9 mouse cellular contexts compared by ENCODE assay signal in the genomic region with DNA sequence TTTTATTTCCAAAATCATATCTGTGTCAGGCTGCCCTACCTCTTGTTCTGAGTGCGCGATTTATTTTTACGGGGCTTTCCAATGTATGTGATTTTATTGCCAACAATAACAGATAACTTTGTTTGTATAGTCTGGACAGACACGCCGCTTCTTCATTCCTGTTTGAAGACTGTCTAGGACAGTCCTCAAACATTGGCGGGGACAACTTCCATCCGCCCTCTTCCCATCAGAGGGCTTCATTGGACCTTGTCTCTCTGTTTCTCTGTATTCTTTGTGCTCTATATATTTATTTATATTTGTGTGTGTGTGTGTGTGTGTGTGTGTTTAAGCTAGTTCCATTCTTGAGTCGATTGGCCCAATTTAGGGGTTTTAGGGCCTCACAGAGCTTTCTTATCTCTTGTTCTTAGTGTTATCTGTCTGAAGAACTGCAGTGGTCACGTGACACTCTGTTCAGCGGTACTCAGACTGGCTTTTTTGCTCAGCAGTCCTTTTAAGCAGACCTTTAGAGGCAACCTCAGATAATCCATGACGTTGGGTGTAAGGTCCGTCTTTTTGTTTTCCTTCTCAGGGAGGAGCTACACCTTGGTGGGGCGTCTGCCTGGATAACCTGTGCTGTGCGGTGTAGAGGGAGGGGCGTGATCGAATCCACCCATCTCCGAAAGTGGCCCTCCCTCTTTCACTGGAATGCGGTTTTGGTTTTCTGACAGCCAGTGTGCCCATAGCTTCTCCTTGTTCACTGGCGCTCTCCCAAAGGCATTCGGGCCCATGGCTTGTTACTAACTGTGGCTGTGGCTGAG. TPM values are rescaled to one million over a fixed set of nuclear protein-coding genes. Genes with fewer than 3 reads are reported as not detected.
DNase-seq lines count a peak whose midpoint lies in the region; ATAC-seq and TF ChIP-seq lines count a peak whose summit lies in the region.
"Had no signal": no experiment of that assay in that cellular context is flagged by ENCODE, and none has a peak within 500 bp of the region (broad histone marks: within the 10 kb centered on the region; RNA-seq: fewer than 3 reads in every experiment).

No protein-coding gene starts in this region.

- peak overlapping the region; percentile 66 for H3K4me2 ChIP-seq in heart, embryonic 13.5 days
- H3K4me2 ChIP-seq in embryonic facial prominence, embryonic 15.5 days (replicated peaks) = peak overlapping the region; percentile 40
- peak overlapping the region; percentile 24; the same call in 1 of the 2 replicates for H3K4me2 ChIP-seq in midbrain, postnatal 0 days (ENCODE audit: low read depth, low read length, poor library complexity, severe bottlenecking)

- intact Hi-C loops in heart, postnatal 14 days (cut with DNase I) = no loop called here

- peaks cover 8% of the 10 kb centered on the region for H3K4me1 ChIP-seq in heart, embryonic 13.5 days
- peaks cover 5% of the 10 kb centered on the region; the same call in 1 of the 2 replicates for H3K4me1 ChIP-seq in embryonic facial prominence, embryonic 15.5 days
- peaks cover 4% of the 10 kb centered on the region for H3K4me1 ChIP-seq in liver, adult 2 months (ENCODE audit: control insufficient read depth, insufficient read depth, low read length)
- no peaks in the 10 kb centered on the region for H3K4me1 ChIP-seq in midbrain, postnatal 0 days (ENCODE audit: insufficient read depth, low read length)

- H3K27me3 ChIP-seq in heart, embryonic 13.5 days (replicated peaks) = no peaks in the 10 kb centered on the region
- no peaks in the 10 kb centered on the region for H3K27me3 ChIP-seq in embryonic facial prominence, embryonic 15.5 days
- H3K27me3 ChIP-seq in liver, adult 2 months (ENCODE audit: control insufficient read depth, insufficient read depth, low read length) = no peaks in the 10 kb centered on the region
- no peaks in the 10 kb centered on the region for H3K27me3 ChIP-seq in midbrain, postnatal 0 days (ENCODE audit: insufficient read depth, low read length)

- peak overlapping the region; percentile 40 for H3K4me3 ChIP-seq in heart, embryonic 13.5 days
- H3K4me3 ChIP-seq in embryonic facial prominence, embryonic 15.5 days (replicated peaks) = peak overlapping the region; percentile 17
- no peak overlapping the region; the same call in 1 of the 2 replicates for H3K4me3 ChIP-seq in liver, adult 2 months (ENCODE audit: insufficient read depth, low read depth, low read length)
- no peak overlapping the region for H3K4me3 ChIP-seq in midbrain, postnatal 0 days (ENCODE audit: low read depth, low read length)

- TF ChIP-seq POLR2A in liver, adult 2 months (IDR thresholded peaks at IDR 0.05; ENCODE audit: extremely low read depth, insufficient read depth, low read length) = no peak

- H3K9me3 ChIP-seq in heart, embryonic 13.5 days = no peaks in the 10 kb centered on the region
- no peaks in the 10 kb centered on the region for H3K9me3 ChIP-seq in embryonic facial prominence, embryonic 15.5 days (replicated peaks)
- H3K9me3 ChIP-seq in midbrain, postnatal 0 days (ENCODE audit: low read length) = no peaks in the 10 kb centered on the region

- no peak for DNase-seq in heart, postnatal 14 days
- DNase-seq in liver, adult 2 months (ENCODE audit: extremely low read depth, low read depth, low spot score) = peak; percentile 91
- no peak for DNase-seq in midbrain, postnatal 0 days (ENCODE audit: low spot score)
- DNase-seq in layer of hippocampus, adult 11-12 months (ENCODE audit: low spot score) = no peak
- DNase-seq in frontal cortex, postnatal 14 days (ENCODE audit: low spot score in 2 of 2) = no peak

- H3K27ac ChIP-seq in heart, embryonic 13.5 days (replicated peaks) = no peak overlapping the region
- no peak overlapping the region for H3K27ac ChIP-seq in embryonic facial prominence, embryonic 15.5 days (replicated peaks)
- no peak overlapping the region for H3K27ac ChIP-seq in liver, adult 2 months (replicated peaks; ENCODE audit: insufficient read depth, low read depth, low read length)
- H3K27ac ChIP-seq in midbrain, postnatal 0 days (ENCODE audit: low read depth, low read length) = no peak overlapping the region
- H3K27ac ChIP-seq: macrophage had no signal

- H3K36me3 ChIP-seq in heart, embryonic 13.5 days = no peaks in the 10 kb centered on the region
- H3K36me3 ChIP-seq in embryonic facial prominence, embryonic 15.5 days = no peaks in the 10 kb centered on the region
- H3K36me3 ChIP-seq in liver, adult 2 months (ENCODE audit: control insufficient read depth, insufficient read depth, low read length) = no peaks in the 10 kb centered on the region
- H3K36me3 ChIP-seq in midbrain, postnatal 0 days (ENCODE audit: insufficient read depth, low read length) = no peaks in the 10 kb centered on the region

- peak overlapping the region; percentile 55; the same call in 1 of the 2 replicates for H3K9ac ChIP-seq in heart, embryonic 13.5 days
- no peak overlapping the region for H3K9ac ChIP-seq in embryonic facial prominence, embryonic 15.5 days
- H3K9ac ChIP-seq in liver, adult 2 months (ENCODE audit: low read depth, low read length) = peak overlapping the region; percentile 31; the same call in 1 of the 2 replicates
- H3K9ac ChIP-seq in midbrain, postnatal 0 days (replicated peaks; ENCODE audit: low read length, poor library complexity, severe bottlenecking) = no peak overlapping the region

- H3K79me2 ChIP-seq in liver, adult 2 months (ENCODE audit: control insufficient read depth, insufficient read depth, low read length) = no peaks in the 10 kb centered on the region

- ATAC-seq in heart, embryonic 13.5 days (ENCODE audit: extremely low read depth, insufficient number of reproducible peaks, low FRiP score, low TSS enrichment) = no peak; the same call in 1 of the 2 replicates
- ATAC-seq in embryonic facial prominence, embryonic 15.5 days (ENCODE audit: insufficient number of reproducible peaks, low FRiP score, low TSS enrichment, low read depth) = no peak
- no peak for ATAC-seq in midbrain, postnatal 0 days (ENCODE audit: low FRiP score)
- no peak for ATAC-seq in activated CD4-positive, CD25-positive, alpha-beta regulatory T cell, adult 4 months

- 26% methylated on average over 20 of the region's 20 CpGs for WGBS in heart, embryonic 13.5 days
- WGBS in embryonic facial prominence, embryonic 15.5 days = 41% methylated on average over 20 of the region's 20 CpGs
- WGBS in liver, adult 2 months = 22% methylated on average over 20 of the region's 20 CpGs
- WGBS in midbrain, postnatal 0 days = 47% methylated on average over 20 of the region's 20 CpGs

- no peak for TF ChIP-seq CTCF in liver, adult 2 months (IDR thresholded peaks at IDR 0.05; ENCODE audit: low read depth, low read length)
- TF ChIP-seq CTCF in midbrain, postnatal 0 days (IDR thresholded peaks at IDR 0.05) = no peak

RNA-seq across cellular contexts. Expression of gene Slco2a1, which starts 54.4 kb away (rescaled TPM):
- 5.7 and 7.2 TPM in 2 replicates for polyA plus RNA-seq in heart, embryonic 13.5 days (2015; fragmentation: Nextera tagmentation; extraction: Ambion mirVana)
- 1 to 10 TPM; 7.0 to 8.6 TPM for total RNA-seq in heart, postnatal 14 days (2021)
- 9.2 and 10.9 TPM in 2 replicates for polyA plus RNA-seq in embryonic facial prominence, embryonic 15.5 days (2015; fragmentation: Nextera tagmentation; extraction: Ambion mirVana)
- 8.9 and 20.7 TPM in 2 replicates for total RNA-seq in liver, adult 2 months (2014; rRNA removed)
- 43.1 and 55.5 TPM in 2 replicates for polyA plus RNA-seq in liver, adult 2 months (2012; rRNA removed)
- total RNA-seq in midbrain, postnatal 0 days (2014; rRNA removed) = 9.3 and 9.9 TPM in 2 replicates
- 4.2 and 4.9 TPM in 2 replicates for polyA plus RNA-seq in midbrain, postnatal 0 days (2015; fragmentation: Nextera tagmentation; extraction: Ambion mirVana)
- under 1 TPM in 1 of 2 experiments, not detected in 1; 0.27 TPM for polyA plus RNA-seq in activated CD4-positive, CD25-positive, alpha-beta regulatory T cell, adult 4 months (2017; shearing (Covaris generic))
- polyA plus RNA-seq: macrophage had no signal

Comparison
In these comparisons a context has a peak if more than half of its experiments do, and no peak if none do; other contexts are left out.
1. H3K4me3 ChIP-seq: peak in heart, embryonic 13.5 days (single experiment) and embryonic facial prominence, embryonic 15.5 days (single experiment); none in liver, adult 2 months (single experiment) and midbrain, postnatal 0 days (single experiment).
2. H3K9ac ChIP-seq: peak in heart, embryonic 13.5 days (single experiment) and liver, adult 2 months (single experiment); none in embryonic facial prominence, embryonic 15.5 days (single experiment) and midbrain, postnatal 0 days (single experiment).
3. Peak in every context shown above with its lines, with median percentiles within 50 percentile points of each other: H3K4me2 ChIP-seq.